Mouse (Mus musculus): Measurements from ENCODE around the gene Egflam. TPM values are rescaled to one million over a fixed set of nuclear protein-coding genes. Genes with fewer than 3 reads are reported as not detected.

The Egflam gene
- polyA plus RNA-seq, 1 experiment, result 3.0 TPM

DNA sequence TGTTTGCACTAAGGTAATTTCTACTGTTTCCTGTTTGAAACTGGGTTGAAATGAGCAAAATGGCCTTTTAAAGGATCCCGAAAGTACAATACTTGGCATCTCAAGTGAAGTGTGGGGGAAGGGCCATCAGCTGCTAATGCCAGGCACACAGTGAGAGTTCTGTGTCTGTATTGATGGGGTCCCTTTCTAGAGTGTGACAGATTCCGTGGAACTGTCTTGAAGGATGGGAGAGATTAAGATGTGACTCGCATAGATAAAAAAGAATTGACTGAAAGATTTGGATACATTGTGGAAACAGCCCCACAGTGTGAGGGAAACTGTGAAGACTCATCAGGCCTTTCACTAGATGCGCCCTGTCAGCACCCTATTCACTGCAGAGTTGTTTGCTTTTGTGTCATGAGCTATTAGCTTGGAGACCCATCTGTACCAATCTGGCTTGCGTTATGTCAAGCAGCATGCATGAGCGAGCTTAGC, 203.4 kb downstream of the Egflam start:
- Histone ChIP-seq H3K27ac (ENCODE audit: insufficient read depth, low read length) (peak overlapping the region; percentile 88), H3K4me3 (ENCODE audit: insufficient read depth, low read length) (no peak overlapping the region), H3K4me1 (ENCODE audit: control insufficient read depth, insufficient read depth, low read length) (peaks cover 2% of the 10 kb centered on the region; the same call in 1 of the 2 replicates)
- TF ChIP-seq CTCF (IDR thresholded peaks at IDR 0.05; ENCODE audit: extremely low read depth, insufficient read depth, low read length) (no peak), POLR2A (IDR thresholded peaks at IDR 0.05; ENCODE audit: extremely low read depth, insufficient read depth, low read length) (no peak)

GRCm38 (mm10) chr15:7194147-7194720, 204.0 kb downstream of the Egflam start:
- TF ChIP-seq POLR2A (IDR thresholded peaks at IDR 0.05; ENCODE audit: extremely low read depth, insufficient read depth, low read length), result 0 out of 2 replicates have a peak, but pooled peaks have one; percentile 42
- no peak for TF ChIP-seq CTCF (IDR thresholded peaks at IDR 0.05; ENCODE audit: extremely low read depth, insufficient read depth, low read length)
- no peak overlapping the region for H3K4me3 ChIP-seq (ENCODE audit: insufficient read depth, low read length)
- H3K27ac ChIP-seq (ENCODE audit: insufficient read depth, low read length), result no peak overlapping the region; the same call in none of the 2 replicates
- H3K4me1 ChIP-seq (ENCODE audit: control insufficient read depth, insufficient read depth, low read length), result peaks cover 2% of the 10 kb centered on the region; the same call in 1 of the 2 replicates

GRCm38 (mm10) chr15:7192582-7192981, 205.6 kb downstream of the Egflam start:
- peaks cover 2% of the 10 kb centered on the region; the same call in 1 of the 2 replicates for H3K4me1 ChIP-seq (ENCODE audit: control insufficient read depth, insufficient read depth, low read length)
- no peak overlapping the region for H3K27ac ChIP-seq (ENCODE audit: insufficient read depth, low read length)
- TF ChIP-seq CTCF (IDR thresholded peaks at IDR 0.05; ENCODE audit: extremely low read depth, insufficient read depth, low read length), result no peak
- no peak for TF ChIP-seq POLR2A (IDR thresholded peaks at IDR 0.05; ENCODE audit: extremely low read depth, insufficient read depth, low read length)
- H3K4me3 ChIP-seq (ENCODE audit: insufficient read depth, low read length), result no peak overlapping the region

- H3K27ac ChIP-seq (ENCODE audit: insufficient read depth, low read length), result no peak overlapping the region
- H3K4me3 ChIP-seq (ENCODE audit: insufficient read depth, low read length), result no peak overlapping the region
- H3K4me1 ChIP-seq (ENCODE audit: control insufficient read depth, insufficient read depth, low read length), result peaks cover 2% of the 10 kb centered on the region; the same call in 1 of the 2 replicates
- TF ChIP-seq POLR2A (IDR thresholded peaks at IDR 0.05; ENCODE audit: extremely low read depth, insufficient read depth, low read length), result no peak
- no peak for TF ChIP-seq CTCF (IDR thresholded peaks at IDR 0.05; ENCODE audit: extremely low read depth, insufficient read depth, low read length)
Measured at GRCm38 (mm10) chr15:7191074-7191473, 207.1 kb downstream of the Egflam start.

- Histone ChIP-seq H3K4me1 (ENCODE audit: control insufficient read depth, insufficient read depth, low read length) (0 out of 2 replicates have a peak, but pooled peaks cover under 1% of the 10 kb centered on the region), H3K27ac (ENCODE audit: insufficient read depth, low read length) (no peak overlapping the region), H3K4me3 (ENCODE audit: insufficient read depth, low read length) (no peak overlapping the region)
- TF ChIP-seq CTCF (IDR thresholded peaks at IDR 0.05; ENCODE audit: extremely low read depth, insufficient read depth, low read length), result no peak
- TF ChIP-seq POLR2A (IDR thresholded peaks at IDR 0.05; ENCODE audit: extremely low read depth, insufficient read depth, low read length), result no peak
Measured at GRCm38 (mm10) chr15:7189678-7190454, 208.3 kb downstream of the Egflam start.

DNA sequence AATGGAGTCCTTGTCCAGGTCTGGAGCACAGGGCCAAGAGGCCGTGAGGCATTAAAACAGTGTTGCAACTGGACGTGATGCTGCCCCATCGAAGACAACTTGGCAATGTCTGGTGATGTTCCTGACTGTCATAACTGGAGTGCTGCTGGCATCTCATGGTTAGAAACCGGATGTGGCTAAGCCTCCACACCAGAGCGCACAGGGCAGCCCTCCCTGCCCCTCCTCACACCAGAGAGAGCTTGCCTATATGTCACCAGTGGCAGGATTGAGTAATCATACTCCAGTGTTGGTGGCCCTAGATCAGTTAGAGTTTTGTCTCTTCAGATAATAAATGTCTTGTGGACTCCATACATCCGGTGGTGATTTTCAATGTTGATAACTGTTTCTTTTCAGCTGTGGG, 210.5 kb downstream of the Egflam start:
- no peak for TF ChIP-seq CTCF (IDR thresholded peaks at IDR 0.05; ENCODE audit: extremely low read depth, insufficient read depth, low read length)
- no peak for TF ChIP-seq POLR2A (IDR thresholded peaks at IDR 0.05; ENCODE audit: extremely low read depth, insufficient read depth, low read length)
- H3K27ac ChIP-seq (ENCODE audit: insufficient read depth, low read length), result no peak overlapping the region
- no peaks in the 10 kb centered on the region for H3K4me1 ChIP-seq (ENCODE audit: control insufficient read depth, insufficient read depth, low read length)
- no peak overlapping the region for H3K4me3 ChIP-seq (ENCODE audit: insufficient read depth, low read length)

DNA sequence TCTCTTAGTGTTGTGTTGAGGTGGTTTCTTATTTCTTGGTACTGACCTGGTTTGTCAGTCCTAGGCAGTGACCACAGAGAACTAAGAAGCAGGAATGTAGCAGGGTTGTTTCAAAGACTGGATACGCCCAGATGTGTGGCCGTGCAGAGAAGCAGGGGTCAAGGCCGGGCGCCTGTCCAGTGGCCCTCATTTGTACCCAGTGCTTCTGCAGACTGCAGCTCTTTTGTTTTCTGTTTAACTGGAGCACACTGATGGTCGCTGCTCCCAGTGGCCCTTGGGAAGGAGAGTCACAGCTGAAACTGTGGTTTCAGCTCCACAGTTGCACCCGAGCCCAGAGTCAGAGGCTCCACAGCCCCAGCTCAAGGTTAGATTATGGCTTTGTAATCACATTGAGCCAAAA, 217.6 kb downstream of the Egflam start:
- TF ChIP-seq POLR2A (IDR thresholded peaks at IDR 0.05; ENCODE audit: extremely low read depth, insufficient read depth, low read length) (no peak), CTCF (IDR thresholded peaks at IDR 0.05; ENCODE audit: extremely low read depth, insufficient read depth, low read length) (no peak)
- H3K27ac ChIP-seq (ENCODE audit: insufficient read depth, low read length), result peak overlapping the region; percentile 45; the same call in 1 of the 2 replicates

DNA sequence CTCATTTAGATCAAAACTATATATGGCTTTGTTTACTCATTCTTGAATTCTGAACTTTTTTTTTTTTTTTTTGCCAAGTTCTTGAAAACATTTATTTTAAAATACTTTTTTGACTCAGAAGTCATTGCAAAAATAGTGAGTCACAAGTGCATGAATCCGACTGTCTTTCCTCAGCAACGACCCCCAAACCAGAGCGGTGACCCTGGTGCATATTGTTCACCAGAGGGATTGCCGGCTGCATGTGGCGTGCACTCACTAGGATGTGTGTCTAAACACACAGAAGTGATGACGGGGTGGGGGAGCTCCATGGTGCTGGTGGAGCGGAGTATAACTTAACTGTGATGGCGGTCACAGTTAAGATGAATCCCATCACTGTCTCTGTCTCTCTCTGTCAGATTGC, 224.4 kb downstream of the Egflam start:
- Histone ChIP-seq H3K4me1 (ENCODE audit: control insufficient read depth, insufficient read depth, low read length) (no peaks in the 10 kb centered on the region), H3K4me3 (ENCODE audit: insufficient read depth, low read length) (no peak overlapping the region), H3K27ac (ENCODE audit: insufficient read depth, low read length) (no peak overlapping the region)
- TF ChIP-seq POLR2A (IDR thresholded peaks at IDR 0.05; ENCODE audit: extremely low read depth, insufficient read depth, low read length) (no peak), CTCF (IDR thresholded peaks at IDR 0.05; ENCODE audit: extremely low read depth, insufficient read depth, low read length) (no peak)

More for the DNA sequence above, 217.6 kb downstream of the Egflam start:
- H3K4me1 ChIP-seq (ENCODE audit: control insufficient read depth, insufficient read depth, low read length), result no peaks in the 10 kb centered on the region
- H3K4me3 ChIP-seq (ENCODE audit: insufficient read depth, low read length), result no peak overlapping the region

DNA sequence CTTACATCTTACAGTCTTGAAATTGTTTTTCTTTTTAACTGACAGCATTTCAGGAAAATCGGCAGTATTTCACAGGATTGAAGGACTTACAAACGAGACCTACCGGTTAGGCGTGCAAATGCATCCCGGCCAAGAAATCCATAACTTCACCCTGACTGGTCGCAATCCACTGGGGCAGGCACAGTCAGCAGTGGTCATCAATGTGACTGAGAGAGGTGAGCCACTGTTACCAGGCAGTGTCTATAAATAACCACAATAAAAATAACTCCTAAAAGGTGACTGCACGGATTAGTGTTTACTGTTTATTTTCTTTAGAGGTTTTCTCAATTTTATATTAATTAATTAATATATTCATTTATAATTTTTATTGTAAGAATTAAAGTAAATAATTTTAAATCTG, 224.8 kb downstream of the Egflam start:
- Histone ChIP-seq H3K4me1 (ENCODE audit: control insufficient read depth, insufficient read depth, low read length) (no peaks in the 10 kb centered on the region), H3K4me3 (ENCODE audit: insufficient read depth, low read length) (no peak overlapping the region), H3K27ac (ENCODE audit: insufficient read depth, low read length) (no peak overlapping the region)
- TF ChIP-seq POLR2A (IDR thresholded peaks at IDR 0.05; ENCODE audit: extremely low read depth, insufficient read depth, low read length), result no peak
- TF ChIP-seq CTCF (IDR thresholded peaks at IDR 0.05; ENCODE audit: extremely low read depth, insufficient read depth, low read length), result no peak

Data from cortical plate, adult 2 months (tissue).